24 mouse cellular contexts compared by ENCODE assay signal in genomic region chr14:78048258-78048657, GRCm38 (mm10). TPM values are rescaled to one million over a fixed set of nuclear protein-coding genes. Genes with fewer than 3 reads are reported as not detected.
DNase-seq lines count a peak whose midpoint lies in the region; ATAC-seq lines count a peak whose summit lies in the region.
"Had no signal": no experiment of that assay in that cellular context is flagged by ENCODE, and none has a peak within 500 bp of the region (broad histone marks: within the 10 kb centered on the region; RNA-seq: fewer than 3 reads in every experiment).

No protein-coding gene starts in this region.

- H3K4me2 ChIP-seq in neural tube, embryonic 12.5 days (replicated peaks) = no peak overlapping the region
- H3K4me2 ChIP-seq in neural tube, embryonic 14.5 days (ENCODE audit: low read depth, low read length) = no peak overlapping the region
- H3K4me2 ChIP-seq: embryonic facial prominence, embryonic 13.5 days; embryonic facial prominence, embryonic 15.5 days; forebrain, embryonic 12.5 days had no signal

- H3K4me1 ChIP-seq in neural tube, embryonic 12.5 days = peaks cover 5% of the 10 kb centered on the region; the same call in 1 of the 2 replicates
- H3K4me1 ChIP-seq in neural tube, embryonic 14.5 days (ENCODE audit: control insufficient read depth, insufficient read depth, low read length) = no peaks in the 10 kb centered on the region
- H3K4me1 ChIP-seq: embryonic facial prominence, embryonic 13.5 days; embryonic facial prominence, embryonic 15.5 days; forebrain, embryonic 10.5 days; forebrain, embryonic 12.5 days had no signal

- H3K9me3 ChIP-seq in neural tube, embryonic 12.5 days = no peaks in the 10 kb centered on the region
- no peaks in the 10 kb centered on the region for H3K9me3 ChIP-seq in neural tube, embryonic 14.5 days (ENCODE audit: control insufficient read depth, low read length)
- H3K9me3 ChIP-seq: embryonic facial prominence, embryonic 13.5 days; embryonic facial prominence, embryonic 15.5 days; forebrain, embryonic 10.5 days; forebrain, embryonic 12.5 days had no signal

- H3K27ac ChIP-seq in neural tube, embryonic 12.5 days = no peak overlapping the region
- no peak overlapping the region for H3K27ac ChIP-seq in neural tube, embryonic 14.5 days (ENCODE audit: low read depth, low read length)
- H3K27ac ChIP-seq: embryonic facial prominence, embryonic 13.5 days; embryonic facial prominence, embryonic 15.5 days; forebrain, embryonic 10.5 days; forebrain, embryonic 12.5 days had no signal

- H3K9ac ChIP-seq in neural tube, embryonic 12.5 days = no peak overlapping the region
- no peak overlapping the region for H3K9ac ChIP-seq in neural tube, embryonic 14.5 days (replicated peaks; ENCODE audit: low read depth, low read length)
- H3K9ac ChIP-seq: embryonic facial prominence, embryonic 13.5 days; embryonic facial prominence, embryonic 15.5 days; forebrain, embryonic 12.5 days had no signal

- H3K36me3 ChIP-seq in neural tube, embryonic 12.5 days = no peaks in the 10 kb centered on the region
- no peaks in the 10 kb centered on the region for H3K36me3 ChIP-seq in neural tube, embryonic 14.5 days (ENCODE audit: control insufficient read depth, insufficient read depth, low read length)
- H3K36me3 ChIP-seq: embryonic facial prominence, embryonic 13.5 days; embryonic facial prominence, embryonic 15.5 days; forebrain, embryonic 10.5 days; forebrain, embryonic 12.5 days had no signal

- no peak overlapping the region for H3K4me3 ChIP-seq in neural tube, embryonic 12.5 days
- H3K4me3 ChIP-seq in neural tube, embryonic 14.5 days (ENCODE audit: low read depth, low read length) = no peak overlapping the region
- H3K4me3 ChIP-seq: embryonic facial prominence, embryonic 13.5 days; embryonic facial prominence, embryonic 15.5 days; erythroblast, embryonic 14.5 days; forebrain, embryonic 10.5 days; forebrain, embryonic 12.5 days had no signal

- DNase-seq in neural tube, embryonic 10.5 days (ENCODE audit: extremely low spot score, low spot score) = no peak
- DNase-seq in liver = no peak
- DNase-seq in lung, postnatal 10 days = no peak
- DNase-seq: adrenal gland, adult 2 months; adrenal gland, postnatal 10 days; adrenal gland, postnatal 25 days; cerebellum, adult 11 months; cerebellum, adult 18-20 months; cerebellum, adult 8-10 months; cerebellum, adult 9-11 months; cerebellum, postnatal 14 days; cerebellum, postnatal 36 days; embryo, embryonic 11 days had no signal

- H3K27me3 ChIP-seq in neural tube, embryonic 12.5 days (replicated peaks) = no peaks in the 10 kb centered on the region
- no peaks in the 10 kb centered on the region for H3K27me3 ChIP-seq in neural tube, embryonic 14.5 days (ENCODE audit: control insufficient read depth, insufficient read depth, low read length)
- H3K27me3 ChIP-seq: embryonic facial prominence, embryonic 13.5 days; embryonic facial prominence, embryonic 15.5 days; forebrain, embryonic 12.5 days had no signal

- ATAC-seq in neural tube, embryonic 12.5 days (ENCODE audit: low FRiP score, low read depth) = peak; percentile 25; the same call in 1 of the 2 replicates
- peak; percentile 90 for ATAC-seq in neural tube, embryonic 14.5 days (ENCODE audit: low read depth)
- ATAC-seq: forebrain, embryonic 14.5 days; forebrain, embryonic 16.5 days had no signal

- 63% methylated on average over 3 of the region's 3 CpGs for WGBS in neural tube, embryonic 12.5 days
- WGBS in neural tube, embryonic 14.5 days = 40% methylated on average over 3 of the region's 3 CpGs

RNA-seq across cellular contexts. Expression of gene Fam216b, which starts 40.5 kb away (rescaled TPM):
- polyA plus RNA-seq in neural tube, embryonic 12.5 days (2016; fragmentation: Nextera tagmentation; extraction: Ambion mirVana) = not detected in 2 replicates
- polyA plus RNA-seq in neural tube, embryonic 14.5 days (2014; fragmentation: Nextera tagmentation; extraction: Ambion mirVana) = 0.35 and 0.72 TPM in 2 replicates
- polyA plus RNA-seq: adrenal gland, adult 2 months; C2C12; embryonic facial prominence, embryonic 11.5 days; embryonic facial prominence, embryonic 13.5 days; erythroblast, embryonic 14.5 days; forebrain, embryonic 10.5 days; forebrain, embryonic 12.5 days had no signal
